ENCODE assay signal across 9 mouse cellular contexts in genomic region chr7:139103960-139104381, GRCm38 (mm10). TPM values are rescaled to one million over a fixed set of nuclear protein-coding genes. Genes with fewer than 3 reads are reported as not detected.
DNase-seq lines count a peak whose midpoint lies in the region; ATAC-seq lines count a peak whose summit lies in the region.
"Had no signal": no experiment of that assay in that cellular context is flagged by ENCODE, and none has a peak within 500 bp of the region (broad histone marks: within the 10 kb centered on the region; RNA-seq: fewer than 3 reads in every experiment).

No protein-coding gene starts in this region.

- no peak overlapping the region for H3K4me2 ChIP-seq in embryonic facial prominence, embryonic 12.5 days (replicated peaks)
- H3K4me2 ChIP-seq: stomach, embryonic 15.5 days had no signal

- H3K4me3 ChIP-seq in embryonic facial prominence, embryonic 12.5 days, result no peak overlapping the region
- H3K4me3 ChIP-seq: stomach, embryonic 15.5 days had no signal

- no peak overlapping the region for H3K9ac ChIP-seq in embryonic facial prominence, embryonic 12.5 days
- H3K9ac ChIP-seq: stomach, embryonic 15.5 days had no signal

- H3K27ac ChIP-seq in embryonic facial prominence, embryonic 12.5 days, result no peak overlapping the region
- H3K27ac ChIP-seq: stomach, embryonic 15.5 days had no signal

- peak; percentile 42; the same call in 1 of the 2 replicates for ATAC-seq in embryonic facial prominence, embryonic 12.5 days (ENCODE audit: insufficient number of reproducible peaks, insufficient read depth, low FRiP score, low TSS enrichment)

- H3K36me3 ChIP-seq in embryonic facial prominence, embryonic 12.5 days, result peaks cover 10% of the 10 kb centered on the region
- H3K36me3 ChIP-seq: stomach, embryonic 15.5 days had no signal

- H3K9me3 ChIP-seq in embryonic facial prominence, embryonic 12.5 days, result no peaks in the 10 kb centered on the region
- H3K9me3 ChIP-seq: stomach, embryonic 15.5 days had no signal

- H3K27me3 ChIP-seq in embryonic facial prominence, embryonic 12.5 days, result no peaks in the 10 kb centered on the region
- H3K27me3 ChIP-seq: stomach, embryonic 15.5 days had no signal

- WGBS in embryonic facial prominence, embryonic 12.5 days, result 57% methylated on average over 10 of the region's 10 CpGs

- H3K4me1 ChIP-seq in embryonic facial prominence, embryonic 12.5 days, result no peaks in the 10 kb centered on the region
- H3K4me1 ChIP-seq: stomach, embryonic 15.5 days had no signal

- DNase-seq in kidney, postnatal 10 days, result peak; percentile 22
- no peak for DNase-seq in kidney, postnatal 36 days
- DNase-seq in cerebellum, adult 8-10 months, result peak; percentile 54
- DNase-seq in neural tube, embryonic 10.5 days (ENCODE audit: extremely low spot score, low spot score), result peak; percentile 57
- DNase-seq in Muller cell, postnatal 12 days (ENCODE audit: inconsistent ontology term), result no peak
- no peak for DNase-seq in adrenal gland, postnatal 36 days
- DNase-seq: heart, postnatal 10 days had no signal

RNA-seq across cellular contexts. Expression of gene Dpysl4, which starts 18.2 kb away (rescaled TPM):
- 52.8 and 62.3 TPM in 2 replicates for polyA plus RNA-seq in embryonic facial prominence, embryonic 12.5 days (2016; fragmentation: Nextera tagmentation; extraction: Ambion mirVana)
- 1 to 10 TPM in 1 of 2 experiments, under 1 TPM in 1; 0.83 to 2.2 TPM for total RNA-seq in adrenal gland, postnatal 36 days (2021)

Comparison
In these comparisons a context has a peak if more than half of its experiments do, and no peak if none do; other contexts are left out.
1. DNase-seq: peak in kidney, postnatal 10 days (single experiment), cerebellum, adult 8-10 months (single experiment) and neural tube, embryonic 10.5 days (single experiment); none in kidney, postnatal 36 days (0 of 2), Muller cell, postnatal 12 days (single experiment) and adrenal gland, postnatal 36 days (0 of 2).